Mouse (Mus musculus) liver, adult 2 months (tissue): ENCODE measurements at regions not wholly inside any gene's neighbourhood (a gene's known extent, or its start where the extent isn't known, plus 50 kb on each side); places are given as distances from the start of the nearest gene placed in this dataset.

Experiments used
- CTCF ChIP-seq: fragments of 200-500 bp; IDR thresholded peaks from 2 replicates; pipeline ENCODE4 v1.5.1; 2011; ENCODE audit warnings: low read depth, low read length, control low read depth
- POLR2A ChIP-seq: fragments of 200-500 bp; IDR thresholded peaks from 2 replicates; pipeline ENCODE4 v1.6.1; 2011; ENCODE audit warnings: low read length, control low read depth; ENCODE audit not compliant: insufficient read depth; ENCODE audit errors: extremely low read depth

GRCm38 (mm10) chr1:77313119-77313518 lies 201.8 kb downstream of the Epha4 start:
- no peak for TF ChIP-seq POLR2A
- TF ChIP-seq CTCF, result no peak
